Mouse (Mus musculus) macrophage (primary cell): ENCODE measurements around the gene Atp1a2. TPM values are rescaled to one million over a fixed set of nuclear protein-coding genes. Genes with fewer than 3 reads are reported as not detected.

Experiments
- H3K27ac ChIP-seq: fragments of 350-480 bp; formaldehyde crosslinking; 2 replicates; pipeline ENCODE4 v1.9.0; 2021
- H3K36me3 ChIP-seq: fragments of 350-480 bp; formaldehyde crosslinking; 2 replicates; pipeline ENCODE4 v1.9.0; 2021; ENCODE audit errors: inconsistent target
- H3K4me3 ChIP-seq: fragments of 350-480 bp; formaldehyde crosslinking; 2 replicates; pipeline ENCODE4 v1.9.0; 2021; ENCODE audit errors: inconsistent target
- H3K79me2 ChIP-seq: fragments of 350-480 bp; formaldehyde crosslinking; 2 replicates; pipeline ENCODE4 v1.9.0; 2021; ENCODE audit errors: inconsistent target
- WGBS: methylation state at CpG from one replicate; pipeline ENCODE4 v1.1.7; 2026; ENCODE audit warnings: inconsistent platforms; ENCODE audit not compliant: missing documents; 5-methylcytosine and 5-hydroxymethylcytosine counted together
- polyA plus RNA-seq: library from polyadenylated mRNA; stranded (reverse); fragments of 250-400 nt; gene quantifications from 3 replicates; pipeline ENCODE4 v1.2.4, GENCODE M21; 2018; ENCODE audit warnings: inconsistent platforms

The Atp1a2 gene
- polyA plus RNA-seq, 1 experiment from 2014 or later, result not detected

- Histone ChIP-seq H3K27ac (no peak within 1 kb of the TSS), H3K36me3 (no peaks in the 10 kb centered on the region), H3K4me3 (no peak within 1 kb of the TSS), H3K79me2 (no peaks in the 10 kb centered on the region)
- 72% methylated on average over 9 of the region's 9 CpGs for WGBS
These were observed 31.3 kb upstream of the Atp1a2 start, which contains the start of gene Kcnj9 for GRCm38 (mm10) chr1:172329131-172329530. Gene Kcnj9 (minus strand): TSS chr1:172329318.

- no peaks in the 10 kb centered on the region for H3K36me3 ChIP-seq
- H3K27ac ChIP-seq, result no peak overlapping the region
- H3K79me2 ChIP-seq, result no peaks in the 10 kb centered on the region
- WGBS, result 71% methylated on average over 7 of the region's 7 CpGs
- no peak overlapping the region for H3K4me3 ChIP-seq
These were observed 30.6 kb upstream of the Atp1a2 start for GRCm38 (mm10) chr1:172328461-172328860.

- no peaks in the 10 kb centered on the region for H3K36me3 ChIP-seq
- 79% methylated on average over 3 of the region's 3 CpGs for WGBS
- no peak overlapping the region for H3K4me3 ChIP-seq
- no peak overlapping the region for H3K27ac ChIP-seq
- no peaks in the 10 kb centered on the region for H3K79me2 ChIP-seq
These were observed 30.2 kb upstream of the Atp1a2 start for GRCm38 (mm10) chr1:172328041-172328440.

GRCm38 (mm10) chr1:172327206-172328001 lies 29.5 kb upstream of the Atp1a2 start:
- no peaks in the 10 kb centered on the region for H3K36me3 ChIP-seq
- WGBS, result 72% methylated on average over 16 of the region's 16 CpGs

GRCm38 (mm10) chr1:172326684-172327083 lies 28.8 kb upstream of the Atp1a2 start:
- no peak overlapping the region for H3K4me3 ChIP-seq
- no peak overlapping the region for H3K27ac ChIP-seq
- H3K79me2 ChIP-seq, result no peaks in the 10 kb centered on the region
- no peaks in the 10 kb centered on the region for H3K36me3 ChIP-seq
- 77% methylated on average over 11 of the region's 11 CpGs for WGBS

More at GRCm38 (mm10) chr1:172327206-172328001, 29.5 kb upstream of the Atp1a2 start:
- H3K4me3 ChIP-seq, result no peak overlapping the region
- no peak overlapping the region for H3K27ac ChIP-seq
- H3K79me2 ChIP-seq, result no peaks in the 10 kb centered on the region

- Histone ChIP-seq H3K36me3 (no peaks in the 10 kb centered on the region; the same call in 1 of the 2 replicates), H3K27ac (no peak overlapping the region), H3K4me3 (no peak overlapping the region), H3K79me2 (no peaks in the 10 kb centered on the region)
- 30% methylated on average over 86 of the region's 94 CpGs for WGBS
These were observed 28.0 kb upstream of the Atp1a2 start for GRCm38 (mm10) chr1:172325680-172326535.

GRCm38 (mm10) chr1:172324725-172325124 lies 26.9 kb upstream of the Atp1a2 start:
- H3K79me2 ChIP-seq, result no peaks in the 10 kb centered on the region
- 28% methylated on average over 7 of the region's 7 CpGs for WGBS
- H3K27ac ChIP-seq, result no peak overlapping the region
- peaks cover 4% of the 10 kb centered on the region; the same call in 1 of the 2 replicates for H3K36me3 ChIP-seq
- no peak overlapping the region for H3K4me3 ChIP-seq

GRCm38 (mm10) chr1:172323801-172324359 lies 26.0 kb upstream of the Atp1a2 start:
- Histone ChIP-seq H3K36me3 (peaks cover 11% of the 10 kb centered on the region; the same call in 1 of the 2 replicates), H3K79me2 (no peaks in the 10 kb centered on the region), H3K27ac (no peak overlapping the region), H3K4me3 (no peak overlapping the region)
- 92% methylated on average over 6 of the region's 6 CpGs for WGBS

- WGBS, result 88% methylated on average over 4 of the region's 5 CpGs
- Histone ChIP-seq H3K36me3 (peaks cover 11% of the 10 kb centered on the region; the same call in 1 of the 2 replicates), H3K4me3 (no peak overlapping the region), H3K79me2 (no peaks in the 10 kb centered on the region), H3K27ac (no peak overlapping the region)
These were observed 25.4 kb upstream of the Atp1a2 start for GRCm38 (mm10) chr1:172323298-172323697.

GRCm38 (mm10) chr1:172322725-172323124 lies 24.9 kb upstream of the Atp1a2 start:
- Histone ChIP-seq H3K27ac (no peak overlapping the region), H3K79me2 (no peaks in the 10 kb centered on the region), H3K4me3 (no peak overlapping the region), H3K36me3 (peaks cover 13% of the 10 kb centered on the region; the same call in 1 of the 2 replicates)
- WGBS, result 91% methylated on average over 6 of the region's 13 CpGs

GRCm38 (mm10) chr1:172319921-172320411 lies 22.1 kb upstream of the Atp1a2 start:
- WGBS, result 86% methylated on average over 5 of the region's 5 CpGs
- H3K4me3 ChIP-seq, result no peak overlapping the region
- no peak overlapping the region for H3K27ac ChIP-seq
- H3K36me3 ChIP-seq, result peaks cover 21% of the 10 kb centered on the region; the same call in 1 of the 2 replicates
- peaks cover 16% of the 10 kb centered on the region for H3K79me2 ChIP-seq

GRCm38 (mm10) chr1:172319346-172319745 lies 21.5 kb upstream of the Atp1a2 start:
- H3K27ac ChIP-seq, result no peak overlapping the region
- no peak overlapping the region for H3K4me3 ChIP-seq
- 93% methylated on average over 7 of the region's 7 CpGs for WGBS
- H3K79me2 ChIP-seq, result peaks cover 22% of the 10 kb centered on the region
- H3K36me3 ChIP-seq, result peaks cover 21% of the 10 kb centered on the region; the same call in 1 of the 2 replicates

GRCm38 (mm10) chr1:172318424-172319035 lies 20.7 kb upstream of the Atp1a2 start:
- Histone ChIP-seq H3K4me3 (no peak overlapping the region), H3K36me3 (peaks cover 21% of the 10 kb centered on the region; the same call in 1 of the 2 replicates), H3K27ac (no peak overlapping the region), H3K79me2 (peaks cover 30% of the 10 kb centered on the region)
- 92% methylated on average over 16 of the region's 19 CpGs for WGBS

- 99% methylated on average over 11 of the region's 15 CpGs for WGBS
- H3K36me3 ChIP-seq, result peaks cover 21% of the 10 kb centered on the region; the same call in 1 of the 2 replicates
- no peak overlapping the region for H3K4me3 ChIP-seq
- H3K79me2 ChIP-seq, result peaks cover 36% of the 10 kb centered on the region
- H3K27ac ChIP-seq, result no peak overlapping the region
These were observed 20.1 kb upstream of the Atp1a2 start for GRCm38 (mm10) chr1:172317946-172318345.
